Mouse (Mus musculus) thymus, postnatal 0 days (tissue): ENCODE data around the gene Icam2. TPM values are rescaled to one million over a fixed set of nuclear protein-coding genes. Genes with fewer than 3 reads are reported as not detected.
"Not testable (repeated sequence)": the region's sequence is repeated elsewhere in the genome, so short reads cannot be mapped to it uniquely, and the experiment has no call there.

ENCODE experiments used
- DNase-seq: peaks from one replicate; pipeline ENCODE4 v3.0.0-alpha.2; 2015; ENCODE audit warnings: low spot score
- polyA plus RNA-seq: library from polyadenylated mRNA; unstranded; fragments of >200 nt; fragmentation: Nextera tagmentation; extraction: Ambion mirVana; gene quantifications from 2 replicates; pipeline ENCODE4 v1.2.1, GENCODE M21; 2015

Gene Icam2
- polyA plus RNA-seq, result 123 and 124 TPM in 2 replicates

GRCm38 (mm10) chr11:106387791-106388216 is at the start of gene Icam2:
Gene Icam2, minus strand, starts transcription at chr11:106388075.
- peak; percentile 88 for DNase-seq

- no peak for DNase-seq
Measured at GRCm38 (mm10) chr11:106437543-106437942, 49.7 kb upstream of the Icam2 start.

GRCm38 (mm10) chr11:106437039-106437438 is 49.2 kb upstream of the Icam2 start:
- DNase-seq, result no peak

- DNase-seq, result peak; percentile 72
Measured at GRCm38 (mm10) chr11:106430392-106430791, 42.5 kb upstream of the Icam2 start.

- DNase-seq, result no peak
Measured at GRCm38 (mm10) chr11:106429689-106430088, 41.8 kb upstream of the Icam2 start.

GRCm38 (mm10) chr11:106428556-106428955 is 40.7 kb upstream of the Icam2 start:
- DNase-seq, result no peak

- no peak for DNase-seq
Measured at GRCm38 (mm10) chr11:106428106-106428505, 40.2 kb upstream of the Icam2 start.

GRCm38 (mm10) chr11:106426447-106426846 is 38.6 kb upstream of the Icam2 start:
- DNase-seq, result no peak

GRCm38 (mm10) chr11:106425201-106425600 is 37.3 kb upstream of the Icam2 start:
- no peak for DNase-seq

- DNase-seq, result no peak
Measured at GRCm38 (mm10) chr11:106419262-106420102, 31.6 kb upstream of the Icam2 start.

- peak; percentile 91 for DNase-seq
Measured at GRCm38 (mm10) chr11:106418622-106419196, 30.8 kb upstream of the Icam2 start.

GRCm38 (mm10) chr11:106417860-106418259 is 30.0 kb upstream of the Icam2 start:
- no peak for DNase-seq

- no peak for DNase-seq
Measured at GRCm38 (mm10) chr11:106416331-106416730, 28.5 kb upstream of the Icam2 start.

GRCm38 (mm10) chr11:106412641-106413360 is 24.9 kb upstream of the Icam2 start:
- DNase-seq, result no peak

GRCm38 (mm10) chr11:106411157-106411556 is 23.3 kb upstream of the Icam2 start:
- no peak for DNase-seq

- DNase-seq, result no peak
Measured at GRCm38 (mm10) chr11:106410507-106410906, 22.6 kb upstream of the Icam2 start.

GRCm38 (mm10) chr11:106410011-106410410 is 22.1 kb upstream of the Icam2 start:
- DNase-seq, result no peak

GRCm38 (mm10) chr11:106398481-106398880 is 10.6 kb upstream of the Icam2 start:
- no peak for DNase-seq

- DNase-seq, result peak; percentile 24
Measured at GRCm38 (mm10) chr11:106397656-106398055, 9.8 kb upstream of the Icam2 start.

- DNase-seq, result not testable (repeated sequence)
Measured at GRCm38 (mm10) chr11:106394055-106394454, 6.2 kb upstream of the Icam2 start.

- DNase-seq, result no peak
Measured at GRCm38 (mm10) chr11:106393331-106393616, 5.4 kb upstream of the Icam2 start.
